In genomic region chr12:70660388-70660787, GRCm38 (mm10) we compare ENCODE assay signal across 17 mouse cellular contexts.
DNase-seq lines count a peak whose midpoint lies in the region; TF ChIP-seq lines count a peak whose summit lies in the region.
"Had no signal": no experiment of that assay in that cellular context is flagged by ENCODE, and none has a peak within 500 bp of the region (broad histone marks: within the 10 kb centered on the region; RNA-seq: fewer than 3 reads in every experiment).

No protein-coding gene starts in this region.

- H3K4me1 ChIP-seq in lung, adult 2 months (ENCODE audit: control insufficient read depth, insufficient read depth, low read length), result peaks cover 7% of the 10 kb centered on the region
- H3K4me1 ChIP-seq: forebrain, embryonic 13.5 days had no signal

- 76% methylated on average over 4 of the region's 4 CpGs for WGBS in lung, adult 2 months

- TF ChIP-seq CTCF in lung, adult 2 months (IDR thresholded peaks at IDR 0.05; ENCODE audit: insufficient read depth, low read length), result no peak

- peak; percentile 61 for DNase-seq in heart, adult 11 months
- DNase-seq in heart, adult 9 months (ENCODE audit: low spot score in 2 of 2), result no peak
- peak; percentile 42 for DNase-seq in lung, postnatal 36 days
- DNase-seq in lung, adult 2 months, result no peak
- peak; percentile 23 for DNase-seq in adrenal gland, postnatal 25 days
- no peak for DNase-seq in left cerebral cortex, adult 8-10 months (ENCODE audit: low spot score in 2 of 2)
- DNase-seq: cerebellum, adult 18-20 months; cerebellum, adult 9-10 months; cerebellum, postnatal 14 days; gastrocnemius, postnatal 10 days; gastrocnemius, postnatal 36 days; heart, postnatal 10 days; heart, postnatal 36 days had no signal

- TF ChIP-seq POLR2A in lung, adult 2 months (IDR thresholded peaks at IDR 0.05; ENCODE audit: borderline replicate concordance, extremely low read depth, low read depth, low read length), result no peak

- no peak overlapping the region for H3K4me3 ChIP-seq in lung, adult 2 months (replicated peaks; ENCODE audit: extremely low read depth, low read depth, low read length)
- H3K4me3 ChIP-seq: forebrain, embryonic 10.5 days; forebrain, embryonic 13.5 days; heart, embryonic 12.5 days; heart, embryonic 15.5 days had no signal

Comparison
In these comparisons a context has a peak if more than half of its experiments do, and no peak if none do; other contexts are left out.
1. DNase-seq: peak in heart, adult 11 months (single experiment), lung, postnatal 36 days (single experiment) and adrenal gland, postnatal 25 days (single experiment); none in heart, adult 9 months (0 of 2), lung, adult 2 months (single experiment) and left cerebral cortex, adult 8-10 months (0 of 2).